Mouse (Mus musculus): ENCODE data around the gene Ssx9.
"Not testable (repeated sequence)": the region's sequence is repeated elsewhere in the genome, so short reads cannot be mapped to it uniquely, and the experiment has no call there.

- not testable (repeated sequence) for TF ChIP-seq CTCF, POLR2A (IDR thresholded peaks at IDR 0.05; ENCODE audit: extremely low read depth, insufficient read depth, low read length)
These were observed at the start of gene Ssx9 for GRCm38 (mm10) chrX:8748132-8748531.

Measured in cortical plate, adult 2 months (tissue).